Mouse (Mus musculus) gonadal fat pad, adult 2 months (tissue): ENCODE results near the gene Nr1i3. TPM values are rescaled to one million over a fixed set of nuclear protein-coding genes. Genes with fewer than 3 reads are reported as not detected.
"Not testable (repeated sequence)": the region's sequence is repeated elsewhere in the genome, so short reads cannot be mapped to it uniquely, and the experiment has no call there.

Source experiments
- DNase-seq: peaks from one replicate; pipeline ENCODE4 v3.0.0-alpha.2; 2012; ENCODE audit warnings: low read depth
- polyA plus RNA-seq: library from polyadenylated mRNA; depleted of rRNA; stranded (reverse); fragments of >200 nt; gene quantifications from 2 replicates; pipeline ENCODE4 v1.2.3, GENCODE M21; 2012

Gene Nr1i3
- polyA plus RNA-seq, 1 experiment, result 0.05 TPM

DNA sequence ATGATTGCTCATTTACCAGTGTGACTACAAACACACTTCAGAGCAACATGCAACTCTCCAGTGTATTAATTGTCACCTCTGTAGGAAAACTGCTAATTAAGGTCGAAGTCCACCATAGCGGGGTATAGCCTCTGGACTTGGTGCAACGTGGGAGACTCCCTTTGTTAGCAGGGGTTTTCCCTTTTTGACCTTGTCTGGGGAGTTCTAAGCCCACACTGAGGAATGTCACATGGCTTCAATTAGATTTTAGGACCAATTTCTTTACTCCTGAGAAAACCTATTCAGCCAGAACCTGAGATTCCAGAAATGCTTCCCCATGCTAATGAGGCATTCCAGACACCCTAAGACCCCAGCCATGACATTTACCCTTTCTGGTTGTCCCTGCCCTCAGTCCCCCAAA, 16.4 kb downstream of the Nr1i3 start:
- no peak for DNase-seq

DNA sequence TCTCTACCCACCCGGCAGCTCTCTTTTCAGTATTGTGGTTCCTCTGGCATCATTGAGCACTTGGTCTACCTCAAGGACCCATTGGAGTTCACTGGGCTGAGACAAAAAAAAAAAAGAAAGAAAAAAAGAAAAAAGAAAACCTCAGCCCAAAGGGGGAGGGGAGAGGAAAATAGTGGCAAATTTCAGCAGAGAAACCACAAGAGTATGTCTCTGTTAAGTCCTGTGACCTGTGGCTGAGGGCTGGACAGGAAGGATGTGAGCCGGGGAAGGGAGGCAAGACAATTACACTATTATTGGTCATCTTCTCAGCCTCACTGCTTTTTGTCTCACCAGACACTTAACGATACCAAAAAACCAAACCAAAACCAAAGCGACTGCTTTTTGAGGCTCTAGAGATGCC, 18.1 kb downstream of the Nr1i3 start:
- no peak for DNase-seq

DNA sequence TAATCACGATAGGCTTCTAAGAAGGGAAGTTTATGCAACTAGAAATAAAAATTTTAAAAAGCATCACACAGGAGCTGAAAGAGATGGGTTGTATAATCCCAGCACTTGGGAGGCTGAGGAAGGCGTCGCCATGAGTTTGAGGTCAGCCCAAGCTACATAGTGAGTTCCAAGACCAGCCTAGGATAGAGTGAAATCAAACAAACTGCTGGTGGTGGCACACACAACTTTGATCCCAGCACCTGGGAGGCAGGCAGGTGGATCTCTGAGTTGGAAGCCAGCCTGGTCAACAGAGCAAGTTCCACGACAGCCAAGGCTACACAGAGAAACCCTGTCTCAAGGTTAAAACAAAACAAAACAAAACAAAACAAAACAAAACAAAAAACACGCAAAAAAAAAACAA, 18.6 kb downstream of the Nr1i3 start:
- DNase-seq, result no peak

DNA sequence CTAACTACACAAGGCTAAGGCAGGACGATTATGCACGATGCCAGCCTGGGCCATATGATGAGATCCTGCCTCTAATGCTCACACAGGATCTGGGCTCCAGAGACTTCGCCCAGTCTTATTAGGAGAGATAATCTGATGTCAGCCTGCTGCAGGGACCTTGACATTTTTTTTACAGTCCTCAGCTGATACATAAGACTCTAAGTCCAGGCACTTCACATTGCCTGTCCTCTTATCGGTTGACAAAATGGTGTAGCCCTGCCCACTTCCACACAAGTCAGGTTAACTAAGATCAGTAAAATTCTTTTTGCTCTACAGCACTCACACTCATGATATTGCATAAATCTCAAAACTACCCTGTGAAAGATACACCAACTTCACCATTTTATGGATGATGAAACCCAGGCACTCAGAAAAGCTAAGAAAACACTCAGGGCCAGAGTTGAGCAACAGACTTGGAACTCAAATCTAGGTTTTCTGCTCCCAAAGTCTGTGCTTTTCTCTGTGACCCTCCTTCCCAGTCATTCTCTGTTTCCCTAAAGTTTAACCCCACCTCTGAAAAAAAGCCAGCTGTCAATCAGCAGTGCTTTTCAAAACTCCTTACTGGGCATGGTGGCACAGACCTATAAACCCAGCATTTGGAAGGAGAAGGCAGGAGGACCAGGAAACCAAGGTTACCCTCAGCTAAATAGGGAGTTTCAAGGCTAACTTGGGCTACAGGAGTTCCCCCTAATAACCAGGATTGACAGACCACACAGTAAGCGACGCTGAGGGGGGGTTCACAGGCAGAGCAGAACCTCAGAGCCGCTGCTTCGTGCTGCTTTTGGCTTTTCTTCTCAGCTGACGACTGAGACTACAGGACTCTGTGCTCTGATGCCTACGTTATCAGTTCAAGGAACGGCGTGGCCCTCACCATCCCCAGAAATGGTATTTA, 19.3 kb downstream of the Nr1i3 start:
- no peak for DNase-seq

DNA sequence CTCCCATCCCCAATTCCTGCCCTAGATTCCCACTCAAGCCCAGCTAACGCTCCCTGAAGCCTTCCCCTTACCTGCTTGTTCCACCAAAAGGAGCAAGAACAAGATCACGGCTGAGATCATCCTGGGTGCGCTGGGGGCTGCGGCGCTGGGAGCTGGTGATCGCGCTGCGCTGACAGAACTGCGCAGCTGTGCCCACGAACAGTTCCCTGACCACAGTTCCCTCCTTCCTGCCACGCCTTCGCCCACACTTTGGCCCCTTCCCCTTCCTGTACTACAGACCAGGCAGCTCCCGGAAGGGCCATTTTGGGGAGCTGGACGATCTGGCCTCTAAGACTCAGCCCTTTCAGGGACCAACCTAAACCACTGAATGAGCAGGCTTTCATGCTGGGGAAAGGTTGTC, 20.4 kb downstream of the Nr1i3 start, which contains the start of gene Fcer1g:
Fcer1g (minus strand) TSS at position 240 of the 400 bp plus-strand sequence.
- no peak for DNase-seq

DNA sequence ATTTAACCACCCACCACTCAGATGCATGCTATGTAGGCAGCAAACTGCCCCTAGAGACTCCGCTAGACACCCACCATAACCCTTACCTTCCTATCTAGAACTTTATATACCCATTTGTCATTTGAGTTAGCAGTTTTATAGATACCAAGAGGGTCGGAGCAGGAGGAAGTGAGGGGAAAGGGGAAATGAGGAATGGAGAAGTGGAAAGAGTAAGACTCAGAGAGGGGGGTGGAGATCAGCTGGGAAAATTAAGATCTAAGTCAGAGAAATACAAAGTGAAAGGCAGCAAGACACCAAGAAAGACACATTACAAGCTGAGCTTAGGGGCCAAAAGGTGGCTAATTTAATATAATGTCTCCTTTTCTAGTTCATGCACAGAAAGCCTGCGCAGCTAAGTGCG, 20.8 kb downstream of the Nr1i3 start:
- no peak for DNase-seq

DNA sequence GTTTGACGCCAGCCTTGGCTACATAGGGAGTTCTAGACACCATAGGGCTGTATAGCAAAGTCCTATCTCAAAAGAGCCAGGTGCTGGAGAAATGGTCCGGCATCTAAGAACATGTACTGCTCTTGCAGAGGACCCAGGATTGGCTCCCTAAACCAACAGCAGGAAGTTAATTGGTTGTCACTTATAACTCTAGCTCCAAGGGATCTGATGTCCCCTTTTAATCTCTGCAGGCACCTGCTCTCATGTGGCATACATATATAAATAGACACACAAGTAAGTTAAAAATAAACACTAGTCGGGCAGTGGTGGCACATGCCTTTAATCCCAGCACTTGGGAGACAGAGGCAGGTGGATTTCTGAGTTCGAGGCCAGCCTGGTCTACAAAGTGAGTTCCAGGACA, 22.0 kb downstream of the Nr1i3 start:
- no peak for DNase-seq

DNA sequence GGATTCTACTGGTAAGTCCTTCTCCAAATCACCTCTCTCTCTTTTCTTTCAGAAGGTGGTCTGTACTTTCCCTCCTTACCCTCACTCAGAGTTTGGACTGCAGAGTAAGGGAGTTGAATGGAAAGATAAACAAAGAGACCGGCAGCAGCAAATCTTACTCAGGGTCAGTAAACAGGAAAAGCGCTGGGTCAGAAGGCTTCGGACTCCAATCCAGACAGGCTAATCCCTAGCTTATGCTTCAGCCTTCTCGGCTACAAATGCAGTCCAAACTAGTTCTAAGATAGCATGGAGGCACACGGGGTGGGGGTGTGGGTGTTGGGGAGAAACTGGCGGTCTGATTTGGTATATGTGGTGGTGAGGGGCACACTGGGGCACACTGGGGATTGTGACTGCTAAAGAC, 23.7 kb downstream of the Nr1i3 start:
- DNase-seq, result no peak

DNA sequence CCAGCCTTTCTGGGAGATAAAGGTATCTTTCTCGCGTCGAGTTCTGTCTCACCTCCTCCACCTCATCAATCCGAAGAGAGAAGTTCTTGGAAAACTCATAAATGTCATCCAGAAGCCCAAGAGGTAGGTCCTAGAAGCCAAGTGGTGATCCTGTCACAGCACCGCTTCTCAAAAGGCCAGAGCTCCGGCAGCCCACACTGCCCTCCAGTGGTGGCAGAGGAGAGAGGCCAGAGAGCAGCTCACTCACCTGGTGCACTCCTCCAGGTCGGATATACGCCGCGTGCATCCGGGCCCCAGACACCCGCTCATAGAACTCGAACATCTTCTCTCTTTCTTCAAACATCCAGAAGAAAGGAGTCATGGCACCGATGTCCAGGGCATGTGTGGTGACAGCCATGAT, 24.7 kb downstream of the Nr1i3 start:
- no peak for DNase-seq

DNA sequence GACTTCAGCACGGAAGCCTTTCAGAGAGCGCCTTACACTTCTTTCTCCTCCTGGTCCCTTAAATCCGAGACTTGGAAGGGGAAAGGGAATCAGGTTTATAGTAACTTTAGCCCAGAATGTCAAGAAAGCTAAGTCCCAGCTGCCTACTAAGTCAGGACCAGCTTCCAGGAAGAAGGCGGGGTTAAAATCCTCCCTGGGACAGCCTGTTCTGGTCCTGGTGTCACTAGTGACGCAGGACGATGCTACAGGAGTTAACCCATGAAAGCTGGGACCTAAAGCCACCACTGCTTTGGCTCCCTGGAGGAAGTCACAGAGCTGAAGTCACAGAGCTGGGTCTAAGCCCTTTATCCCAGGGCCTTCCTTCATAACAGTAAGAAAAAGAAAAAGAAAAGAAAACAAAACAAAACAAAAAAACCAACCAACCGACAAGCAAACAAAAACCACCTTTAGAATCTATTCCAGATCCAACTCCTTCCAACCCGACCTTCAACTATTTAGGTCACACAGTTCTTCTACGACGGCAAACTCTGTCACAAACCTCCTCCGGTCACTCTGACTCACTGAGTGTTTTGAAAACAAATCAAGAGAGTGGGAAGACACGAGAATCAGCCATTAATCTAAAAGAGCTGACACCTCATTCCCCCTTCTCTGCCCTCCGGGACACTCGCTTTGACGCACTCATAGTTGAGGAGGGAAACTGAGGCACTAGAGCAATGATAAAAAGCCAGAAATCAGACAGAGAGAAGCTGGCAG, 26.4 kb downstream of the Nr1i3 start:
- no peak for DNase-seq

DNA sequence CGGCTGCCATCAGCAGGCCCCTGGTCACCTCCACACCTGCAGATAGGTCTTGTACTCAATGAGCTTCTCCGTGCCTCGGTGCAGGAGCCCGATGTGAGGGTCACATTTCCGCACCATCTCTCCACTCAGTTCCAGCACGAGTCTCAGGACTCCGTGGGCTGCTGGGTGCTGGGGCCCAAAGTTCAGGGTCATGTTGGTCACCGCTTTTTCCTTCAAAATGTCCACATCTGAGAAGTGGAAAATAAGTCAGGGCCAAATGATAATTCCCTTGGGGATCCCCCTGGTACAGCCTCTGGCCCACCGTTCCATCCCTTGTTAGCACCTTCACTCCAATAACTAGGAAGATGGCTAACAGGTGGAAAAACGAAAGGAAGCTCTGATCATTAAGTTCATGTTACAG, 27.1 kb downstream of the Nr1i3 start:
- no peak for DNase-seq

DNA sequence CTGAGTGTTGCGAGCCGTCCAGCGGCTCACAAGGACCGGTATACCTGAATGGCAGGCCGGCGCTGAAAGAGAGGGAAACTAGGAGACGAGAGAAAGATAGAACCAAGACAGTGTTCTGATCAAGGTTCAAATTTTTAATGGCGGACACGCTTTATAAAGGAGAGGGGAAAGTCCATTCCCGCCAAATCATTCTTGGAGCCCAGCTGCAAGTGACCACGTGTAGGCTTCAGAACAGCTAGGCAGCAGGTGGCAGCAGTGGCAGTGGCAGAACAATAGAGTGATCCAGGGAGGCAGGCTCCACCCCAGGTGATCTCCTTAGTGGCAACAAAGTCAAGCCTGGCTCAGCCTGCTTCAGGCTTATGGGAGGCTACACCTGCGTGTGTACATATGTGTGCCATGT, 28.2 kb downstream of the Nr1i3 start:
- not testable (repeated sequence) for DNase-seq

DNA sequence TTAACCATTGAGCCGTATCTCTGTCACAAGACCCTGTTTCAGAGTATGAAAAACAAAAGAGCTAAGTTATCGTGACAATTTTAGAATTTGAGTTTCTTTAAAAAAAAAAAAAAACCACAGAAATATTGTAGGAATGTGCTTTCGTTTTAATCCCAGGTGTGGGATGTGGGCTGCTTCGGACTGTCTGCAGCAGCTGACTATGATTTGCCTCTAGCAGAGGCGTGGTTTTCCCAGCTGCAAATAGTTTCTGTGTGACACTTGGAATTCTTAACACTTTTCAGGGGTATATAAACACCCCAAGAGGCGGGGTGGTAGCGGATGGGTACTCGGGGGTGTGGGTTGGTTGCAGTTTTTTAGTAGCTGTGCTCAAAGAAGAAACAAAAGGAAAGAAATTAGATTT, 31.6 kb downstream of the Nr1i3 start:
- no peak for DNase-seq

DNA sequence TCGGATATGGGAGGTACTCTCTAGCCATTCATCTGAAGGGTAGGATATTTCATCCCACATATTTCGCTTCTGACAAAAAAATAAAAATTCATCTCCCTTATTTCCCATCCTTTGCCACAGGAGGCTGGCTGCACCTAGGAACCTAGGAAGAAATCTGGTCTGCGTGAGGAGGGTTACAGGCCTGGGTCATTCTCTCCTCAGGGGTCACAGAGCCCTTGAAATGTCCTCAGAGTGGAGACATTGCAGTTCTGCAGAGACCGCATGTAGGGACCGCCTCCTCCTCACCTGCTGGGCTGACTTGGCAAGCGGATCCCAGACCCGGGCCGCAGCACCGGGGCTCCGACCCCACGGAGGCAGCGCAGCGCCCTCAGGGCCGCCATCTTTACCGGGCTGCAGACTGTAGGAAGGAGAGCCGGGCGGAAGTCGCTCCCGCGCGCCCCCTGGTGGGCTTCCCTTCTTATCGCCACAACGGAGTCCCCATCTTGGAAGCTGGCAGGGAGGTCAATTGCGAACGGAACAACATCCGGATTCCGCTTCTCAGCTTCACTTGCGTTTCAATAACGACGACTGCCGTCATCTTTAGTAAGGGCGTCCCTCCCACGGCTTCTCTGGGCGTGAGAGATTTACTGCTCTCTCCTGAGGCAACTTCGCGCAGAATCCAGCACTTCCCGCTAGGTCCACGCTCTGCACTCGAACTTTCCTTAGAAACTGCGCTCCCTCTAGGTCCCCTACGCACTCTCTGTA, 33.1 kb downstream of the Nr1i3 start:
- DNase-seq, result peak; percentile 94

DNA sequence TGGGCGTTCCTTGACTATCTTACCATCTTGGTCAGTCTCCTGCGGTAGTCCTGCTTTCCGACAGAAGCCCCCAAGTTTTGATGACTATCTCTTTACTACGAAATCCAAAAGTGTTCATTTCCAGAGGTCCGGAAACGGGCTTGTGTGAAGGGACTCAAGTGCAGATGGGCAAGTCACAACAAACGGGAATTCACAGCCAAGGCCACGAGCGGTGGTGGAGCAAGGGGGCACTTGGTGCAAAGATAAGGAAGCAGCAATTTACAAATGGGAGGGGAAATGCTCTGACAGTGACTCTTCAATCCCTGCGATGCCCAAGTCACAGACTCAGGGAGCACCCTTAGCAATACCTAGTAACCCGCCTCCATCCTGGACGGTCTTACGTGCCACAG, 33.7 kb downstream of the Nr1i3 start:
- DNase-seq, result no peak

DNA sequence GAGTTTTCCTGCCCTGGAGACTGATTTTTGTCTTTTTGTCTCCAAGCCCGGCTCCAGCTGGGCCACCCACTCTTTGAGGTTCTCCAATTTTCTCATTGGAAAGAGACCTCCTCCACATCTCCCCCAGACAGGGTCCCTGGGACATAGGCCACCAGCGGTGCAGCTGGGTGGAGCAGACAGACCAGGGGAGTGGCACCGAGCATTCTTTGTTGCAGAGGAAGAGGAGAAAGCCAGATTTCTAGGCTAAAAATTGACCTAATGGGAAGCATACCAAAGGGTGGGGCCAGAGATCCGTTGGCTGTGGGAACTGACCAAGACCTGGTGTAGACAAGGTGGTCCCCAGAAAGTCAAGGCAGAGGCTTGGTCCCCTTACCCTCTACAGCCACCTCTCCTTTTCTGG, 34.1 kb downstream of the Nr1i3 start:
- DNase-seq, result no peak

DNA sequence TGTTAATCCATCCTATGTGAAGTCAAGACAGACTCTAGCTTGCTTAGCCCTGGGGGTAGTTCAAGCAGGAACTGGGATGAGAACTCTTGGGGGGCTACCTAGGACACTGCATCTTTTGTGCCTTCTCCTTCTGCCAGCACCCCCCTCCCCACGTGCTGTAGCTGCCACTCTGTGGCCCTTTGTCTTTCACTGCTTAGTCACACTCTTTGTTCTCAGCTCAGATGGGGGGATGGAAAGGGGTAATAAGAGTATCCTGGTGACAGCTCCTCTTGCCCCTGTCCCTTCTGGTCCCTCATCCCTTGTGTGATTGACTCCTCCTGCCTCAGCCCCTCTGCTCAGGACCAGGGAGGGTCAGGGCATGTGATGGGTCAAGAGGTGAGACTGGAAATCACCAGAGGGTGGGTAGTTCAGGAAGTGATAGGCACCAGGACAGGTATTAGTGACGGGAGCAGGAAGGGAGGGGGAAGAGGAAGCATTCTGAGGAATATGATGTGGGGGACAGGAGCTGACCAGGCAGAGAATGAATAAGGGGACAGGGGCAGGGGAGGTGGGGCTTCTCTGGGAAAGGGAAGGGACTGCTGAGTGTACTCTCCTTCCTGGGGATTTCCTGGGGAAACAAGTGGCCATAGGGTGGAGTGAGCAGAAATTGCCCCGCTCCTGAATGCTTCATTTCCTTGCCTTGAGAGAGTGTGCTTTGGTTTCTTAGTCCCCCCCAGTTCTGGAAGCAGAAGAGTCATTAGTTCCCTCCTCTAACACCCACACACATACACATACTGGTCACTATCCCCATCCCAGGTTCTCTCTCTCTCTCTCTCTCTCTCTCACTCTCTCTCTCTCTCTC, 34.8 kb downstream of the Nr1i3 start:
- no peak for DNase-seq

DNA sequence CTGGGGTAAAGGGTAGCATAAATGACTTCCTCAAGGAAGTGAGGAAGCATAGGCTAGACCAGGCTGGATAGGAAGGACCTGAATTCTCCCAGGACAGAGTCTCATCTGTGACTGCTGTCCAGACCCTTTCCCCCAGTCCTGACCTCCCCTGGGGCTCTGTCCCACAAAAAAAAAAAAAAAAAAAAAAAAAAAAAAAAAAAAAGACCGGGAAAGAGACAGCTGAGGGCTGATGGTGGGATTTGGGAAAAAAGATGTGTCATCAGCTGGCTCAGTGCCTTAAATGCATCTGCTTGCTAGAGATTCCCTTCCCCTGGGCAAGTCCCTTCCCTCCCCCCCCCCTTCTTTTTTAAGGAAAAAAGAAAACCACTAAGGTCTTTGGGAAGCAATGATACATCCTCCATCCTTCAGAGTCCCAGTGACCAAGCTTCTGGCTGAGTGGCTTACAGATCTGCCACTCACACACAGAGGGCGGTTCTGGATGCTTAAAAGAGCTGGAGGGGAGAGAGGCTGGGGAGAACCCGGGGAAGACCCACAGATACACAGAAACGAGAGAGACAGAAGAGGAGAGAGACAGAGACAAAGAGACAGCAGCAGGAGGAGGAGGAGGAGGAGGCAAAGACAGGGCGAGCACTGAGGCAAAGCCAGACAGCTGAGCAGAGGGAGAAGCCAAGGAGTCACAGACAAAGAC, 36.3 kb downstream of the Nr1i3 start, which contains the start of gene Adamts4:
Adamts4 (plus strand) TSS at position 509 of the 688 bp plus-strand sequence.
- no peak for DNase-seq

DNA sequence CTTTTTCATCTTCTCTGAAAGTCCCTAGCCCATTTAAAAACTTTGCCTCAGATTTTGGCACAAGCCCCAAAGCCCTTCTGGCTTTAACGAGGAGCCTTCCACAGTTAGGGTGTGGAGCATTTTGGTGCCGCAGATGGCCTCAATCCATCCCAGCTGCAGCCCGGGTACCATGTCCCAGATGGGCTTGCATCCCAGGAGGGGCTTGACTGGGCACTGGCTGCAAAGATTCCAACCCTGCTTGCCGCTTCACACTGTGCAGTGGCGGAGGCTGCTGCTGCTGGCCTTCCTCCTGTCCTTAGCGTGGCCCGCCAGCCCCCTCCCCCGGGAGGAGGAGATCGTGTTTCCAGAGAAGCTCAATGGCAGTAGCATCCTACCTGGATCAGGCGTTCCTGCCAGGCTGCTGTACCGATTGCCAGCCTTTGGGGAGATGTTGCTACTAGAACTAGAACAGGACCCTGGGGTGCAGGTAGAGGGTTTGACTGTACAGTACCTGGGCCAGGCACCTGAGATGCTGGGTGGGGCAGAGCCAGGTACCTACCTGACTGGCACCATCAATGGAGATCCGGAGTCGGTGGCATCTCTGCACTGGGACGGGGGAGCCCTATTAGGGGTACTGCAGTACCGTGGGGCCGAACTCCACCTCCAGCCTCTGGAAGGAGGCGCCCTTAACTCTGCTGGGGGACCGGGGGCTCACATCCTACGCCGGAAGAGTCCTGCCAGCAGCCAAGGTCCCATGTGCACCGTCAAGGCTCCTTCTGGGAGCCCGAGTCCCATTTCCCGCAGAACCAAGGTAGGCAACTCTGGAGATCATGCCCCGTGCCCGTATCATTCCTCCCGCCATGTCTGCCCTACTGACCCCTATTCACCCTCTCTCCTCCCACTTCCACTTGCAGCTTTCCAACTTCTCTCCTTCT, 37.2 kb downstream of the Nr1i3 start, which contains the start of gene Ndufs2:
Ndufs2 (minus strand) TSS at position 709 of the 914 bp plus-strand sequence.
- DNase-seq, result no peak
